Mouse (Mus musculus) intestine, embryonic 14.5 days (tissue): ENCODE results near the gene Soga1. TPM values are rescaled to one million over a fixed set of nuclear protein-coding genes. Genes with fewer than 3 reads are reported as not detected.
A peak's percentile ranks its signal among the peaks of the same experiment; 100 is the strongest.

Experiments used
- ATAC-seq: fragments of 200-750 bp; cut with Nextera tagmentation; replicated peaks from 2 replicates; pipeline ENCODE4 v1.8.0; 2017; ENCODE audit warnings: low read depth, moderate number of reproducible peaks, moderate TSS enrichment, moderate library complexity; ENCODE audit not compliant: low FRiP score, low TSS enrichment
- DNase-seq: peaks from one replicate; pipeline ENCODE4 v3.0.0-alpha.2; 2018; ENCODE audit warnings: low spot score
- H3K27ac ChIP-seq: fragments of 300-500 bp; sonication (generic); 2 replicates; pipeline ENCODE4 v1.5.1; 2014; ENCODE audit warnings: low read depth, mild to moderate bottlenecking, control low read depth
- H3K27me3 ChIP-seq: fragments of 300-500 bp; sonication (generic); replicated peaks from 2 replicates; pipeline ENCODE4 v1.6.1; 2014; ENCODE audit warnings: low read length, control low read depth; ENCODE audit not compliant: control insufficient read depth, insufficient read depth
- H3K36me3 ChIP-seq: fragments of 300-500 bp; sonication (generic); 2 replicates; pipeline ENCODE4 v1.6.1; 2014; ENCODE audit warnings: low read length, control low read depth; ENCODE audit not compliant: control insufficient read depth, insufficient read depth
- H3K4me1 ChIP-seq: fragments of 300-500 bp; sonication (generic); replicated peaks from 2 replicates; pipeline ENCODE4 v1.6.1; 2014; ENCODE audit warnings: low read length, control low read depth, mixed read lengths; ENCODE audit not compliant: control insufficient read depth, insufficient read depth
- H3K4me2 ChIP-seq: fragments of 300-500 bp; sonication (generic); 2 replicates; pipeline ENCODE4 v1.6.1; 2014; ENCODE audit warnings: low read length
- H3K4me3 ChIP-seq: fragments of 300-500 bp; sonication (generic); 2 replicates; pipeline ENCODE4 v1.5.1; 2014; ENCODE audit warnings: low read depth, low read length, control low read depth, mixed read lengths
- H3K9ac ChIP-seq: fragments of 300-500 bp; sonication (generic); 2 replicates; pipeline ENCODE4 v1.6.1; 2014; ENCODE audit warnings: mild to moderate bottlenecking, low read length
- H3K9me3 ChIP-seq: fragments of 300-500 bp; sonication (generic); 2 replicates; pipeline ENCODE4 v1.6.1; 2016; ENCODE audit warnings: low read length, control low read depth; ENCODE audit not compliant: control insufficient read depth
- WGBS: fragments of 180-500 bp; shearing (Covaris S2); extraction: QIAGEN DNeasy Blood & Tissue Kit; methylation state at CpG from one replicate; pipeline ENCODE4 v1.1.7; 2014; 5-methylcytosine and 5-hydroxymethylcytosine counted together
- polyA plus RNA-seq: library from polyadenylated mRNA; unstranded; fragments of >200 nt; fragmentation: Nextera tagmentation; extraction: Ambion mirVana; gene quantifications from 2 replicates; pipeline ENCODE4 v1.2.1, GENCODE M21; 2014

Gene Soga1
- polyA plus RNA-seq, 1 experiment from 2014 or later = 4.7 TPM

DNA sequence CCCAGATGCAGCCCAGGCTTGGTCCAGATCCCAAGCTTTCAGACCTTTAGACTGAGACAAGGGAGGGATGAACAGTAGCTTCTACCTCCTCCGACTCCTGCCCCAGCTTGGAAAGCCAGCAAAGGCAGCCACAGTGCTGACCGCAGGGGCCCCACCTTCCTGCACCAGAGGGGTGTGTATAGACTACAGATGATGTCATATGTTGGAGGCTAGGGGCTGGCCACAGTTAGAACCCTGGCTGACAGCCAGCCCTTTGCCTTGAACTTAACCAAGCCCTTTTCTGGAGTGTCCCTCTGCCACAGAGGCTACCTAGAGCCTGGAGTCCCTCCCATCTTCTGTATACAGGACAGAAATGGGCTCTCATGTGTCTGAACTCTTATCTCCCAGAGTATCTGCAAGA, 7.5 kb downstream of the Soga1 start:
- H3K4me1 ChIP-seq = peaks cover 93% of the 10 kb centered on the region
- no peaks in the 10 kb centered on the region for H3K9me3 ChIP-seq
- peak overlapping the region; percentile 51; the same call in 1 of the 2 replicates for H3K27ac ChIP-seq
- H3K36me3 ChIP-seq = peaks cover 12% of the 10 kb centered on the region
- peak overlapping the region; percentile 18; the same call in 1 of the 2 replicates for H3K4me2 ChIP-seq
- H3K27me3 ChIP-seq = no peaks in the 10 kb centered on the region
- DNase-seq (peak; percentile 67), ATAC-seq (peak; percentile 47; the same call in 1 of the 2 replicates)
- no peak overlapping the region for H3K9ac ChIP-seq
- no peak overlapping the region for H3K4me3 ChIP-seq
- WGBS = 21% methylated on average over 2 of the region's 2 CpGs

DNA sequence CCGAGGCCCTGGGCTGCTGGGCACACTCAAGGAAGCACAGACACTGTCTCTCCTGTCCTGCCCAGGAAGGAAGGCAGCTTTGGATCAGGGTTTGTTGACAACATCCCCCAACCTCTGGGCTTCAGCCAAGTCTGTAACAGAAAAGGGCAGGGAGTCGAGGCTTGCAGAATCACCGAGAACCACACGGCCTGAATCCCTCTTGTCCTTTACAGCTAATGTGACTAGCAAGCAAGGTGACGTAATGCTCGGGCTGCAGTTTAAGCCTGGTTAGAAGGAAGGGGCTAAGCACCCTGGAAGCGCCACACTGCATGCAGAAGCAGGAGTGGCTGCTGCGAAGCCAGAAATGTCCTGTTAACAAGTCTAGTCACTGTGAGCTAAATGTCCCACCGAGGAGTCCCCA, 8.7 kb downstream of the Soga1 start:
- H3K4me2 ChIP-seq = 0 out of 2 replicates have a peak overlapping the region, but pooled peaks have one; percentile 7
- WGBS = 23% methylated on average over 9 of the region's 9 CpGs
- H3K9ac ChIP-seq = no peak overlapping the region

DNA sequence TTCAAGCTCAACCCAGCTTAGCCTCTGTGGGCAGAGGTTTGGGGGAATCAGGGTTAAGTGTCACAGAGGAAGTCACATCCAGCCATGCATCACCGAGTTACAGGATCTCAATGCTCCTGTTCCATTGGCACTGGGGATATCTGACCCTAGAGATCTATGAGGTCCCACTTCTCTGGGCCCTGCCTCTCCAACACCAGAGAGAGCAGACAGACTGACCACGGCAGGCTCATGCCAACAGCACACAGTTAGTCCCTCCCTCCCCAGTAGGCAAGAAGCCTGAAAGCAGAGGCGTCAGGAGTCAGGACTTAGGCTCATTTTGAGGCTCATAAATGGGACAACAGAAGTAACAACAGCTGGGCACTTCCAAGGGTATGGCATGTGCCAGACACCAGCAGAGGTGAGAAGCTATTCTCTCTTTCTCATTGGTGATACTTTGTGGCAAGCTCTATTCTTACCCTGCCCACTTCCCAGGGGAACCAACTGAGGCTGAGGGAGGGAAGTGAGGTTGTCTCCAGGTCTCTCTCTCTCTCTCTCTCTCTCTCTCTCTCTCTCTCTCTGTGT, 9.2 kb downstream of the Soga1 start:
- DNase-seq = no peak
- Histone ChIP-seq H3K4me2 (0 out of 2 replicates have a peak overlapping the region, but pooled peaks have one; percentile 7), H3K4me1 (peaks cover 92% of the 10 kb centered on the region), H3K9ac (0 out of 2 replicates have a peak overlapping the region, but pooled peaks have one; percentile 3), H3K36me3 (peaks cover 6% of the 10 kb centered on the region), H3K4me3 (no peak overlapping the region), H3K27ac (peak overlapping the region; percentile 76), H3K27me3 (no peaks in the 10 kb centered on the region), H3K9me3 (no peaks in the 10 kb centered on the region)
- WGBS = 46% methylated on average over 3 of the region's 3 CpGs
- no peak for ATAC-seq

More for the DNA sequence above, 8.7 kb downstream of the Soga1 start:
- H3K36me3 ChIP-seq = peaks cover 6% of the 10 kb centered on the region
- no peaks in the 10 kb centered on the region for H3K27me3 ChIP-seq
- H3K27ac ChIP-seq = peak overlapping the region; percentile 76
- peaks cover 93% of the 10 kb centered on the region for H3K4me1 ChIP-seq
- ATAC-seq (no peak), DNase-seq (peak; percentile 63)
- no peaks in the 10 kb centered on the region for H3K9me3 ChIP-seq
- H3K4me3 ChIP-seq = no peak overlapping the region

DNA sequence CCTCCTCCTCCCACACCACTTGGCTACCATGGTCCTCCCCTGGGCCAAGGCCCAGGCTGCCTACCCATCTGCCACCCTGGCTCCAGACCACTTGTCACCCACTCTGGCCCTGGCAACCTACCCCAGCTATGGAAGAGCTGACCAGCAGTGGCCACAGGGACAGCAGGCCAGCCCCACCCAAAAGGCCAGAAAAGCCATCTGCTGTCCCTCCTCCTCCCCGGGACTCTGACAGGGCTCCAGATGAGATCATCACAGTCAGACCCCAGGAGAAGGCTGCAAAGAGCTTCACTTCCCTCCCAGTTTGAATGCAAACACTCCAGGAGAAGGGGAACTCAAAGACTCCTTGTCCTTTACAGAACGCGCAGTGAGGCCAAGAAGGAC, 9.7 kb downstream of the Soga1 start:
- H3K9me3 ChIP-seq = no peaks in the 10 kb centered on the region
- peak overlapping the region; percentile 7 for H3K4me2 ChIP-seq
- ATAC-seq (no peak), DNase-seq (no peak)
- H3K4me1 ChIP-seq = peaks cover 87% of the 10 kb centered on the region
- H3K4me3 ChIP-seq = no peak overlapping the region
- peak overlapping the region; percentile 76 for H3K27ac ChIP-seq
- H3K9ac ChIP-seq = 0 out of 2 replicates have a peak overlapping the region, but pooled peaks have one; percentile 3
- peaks cover 6% of the 10 kb centered on the region for H3K36me3 ChIP-seq
- H3K27me3 ChIP-seq = no peaks in the 10 kb centered on the region
- WGBS = 35% methylated on average over 3 of the region's 3 CpGs

DNA sequence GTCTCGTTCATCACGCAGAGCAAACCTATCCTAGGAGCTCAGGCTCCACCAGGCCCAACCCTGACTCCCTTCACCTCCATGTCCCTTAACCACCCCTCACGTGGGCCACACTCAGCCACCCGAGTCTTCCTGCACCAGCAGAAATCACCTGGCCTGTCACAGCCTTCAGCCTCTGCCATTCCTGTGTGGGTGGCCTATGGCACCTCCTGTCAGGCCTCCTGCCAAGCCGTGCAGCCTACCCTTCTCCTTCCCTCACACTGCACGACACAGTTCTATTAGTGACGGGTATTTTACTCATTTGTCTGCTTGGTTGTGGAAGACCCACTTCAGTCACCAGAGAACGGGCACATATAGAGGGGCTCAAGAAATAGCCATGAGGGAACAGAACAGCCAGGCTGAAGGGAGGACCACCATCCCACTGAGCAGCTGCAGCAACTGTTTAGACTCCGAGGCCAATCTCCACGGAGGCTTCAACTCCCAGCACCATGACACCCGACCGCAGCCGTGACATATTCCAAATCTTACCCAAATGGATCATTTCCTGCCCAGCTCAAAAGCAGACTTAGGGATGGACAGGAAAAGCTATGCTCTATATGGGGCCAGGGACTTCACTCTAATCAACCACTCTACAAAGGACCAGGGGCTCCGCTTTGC, 10.2 kb downstream of the Soga1 start:
- H3K4me2 ChIP-seq = peak overlapping the region; percentile 7
- 40% methylated on average over 14 of the region's 14 CpGs for WGBS
- ATAC-seq (no peak), DNase-seq (no peak)
- H3K9ac ChIP-seq = no peak overlapping the region
- peak overlapping the region; percentile 76 for H3K27ac ChIP-seq
- H3K4me1 ChIP-seq = peaks cover 84% of the 10 kb centered on the region
- H3K9me3 ChIP-seq = no peaks in the 10 kb centered on the region
- H3K27me3 ChIP-seq = no peaks in the 10 kb centered on the region
- no peak overlapping the region for H3K4me3 ChIP-seq
- peaks cover 6% of the 10 kb centered on the region for H3K36me3 ChIP-seq

DNA sequence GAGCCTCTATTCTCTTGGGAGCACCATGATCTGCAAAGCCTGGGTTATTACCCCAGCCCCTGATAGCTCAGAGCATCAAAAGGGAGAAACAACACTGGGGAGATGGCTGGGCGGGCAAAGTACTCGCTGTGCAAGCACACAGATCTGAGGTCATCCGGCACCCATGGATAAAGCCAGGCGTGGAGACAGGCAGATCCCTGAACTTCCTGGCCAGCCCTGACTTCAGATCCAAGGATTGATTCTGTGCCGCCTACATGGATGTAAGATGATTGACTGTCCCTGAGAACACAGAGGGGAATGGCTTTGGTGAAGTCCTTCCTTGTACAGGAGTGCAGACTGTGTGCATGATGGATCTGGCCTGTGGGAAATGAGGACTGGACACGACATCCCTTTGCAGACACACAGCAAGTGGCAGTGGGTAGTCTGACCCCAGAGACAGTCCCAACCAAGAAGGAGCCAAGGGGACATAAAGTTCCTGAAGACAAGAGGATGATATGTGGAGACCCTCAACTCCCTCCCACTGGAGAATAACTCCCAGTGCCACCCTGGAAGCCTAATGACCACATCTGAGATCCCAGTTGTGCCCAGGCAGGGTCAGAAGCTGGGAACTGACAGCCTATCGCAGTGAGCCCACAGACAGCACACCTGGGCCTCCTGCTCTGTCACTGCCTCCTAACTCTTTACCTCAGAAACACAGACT, 12.2 kb downstream of the Soga1 start:
- Histone ChIP-seq H3K9me3 (no peaks in the 10 kb centered on the region), H3K4me3 (no peak overlapping the region), H3K27me3 (no peaks in the 10 kb centered on the region), H3K4me2 (no peak overlapping the region), H3K27ac (no peak overlapping the region), H3K4me1 (peaks cover 65% of the 10 kb centered on the region), H3K36me3 (no peaks in the 10 kb centered on the region), H3K9ac (no peak overlapping the region)
- WGBS = 70% methylated on average over 7 of the region's 7 CpGs
- ATAC-seq (no peak), DNase-seq (no peak)

DNA sequence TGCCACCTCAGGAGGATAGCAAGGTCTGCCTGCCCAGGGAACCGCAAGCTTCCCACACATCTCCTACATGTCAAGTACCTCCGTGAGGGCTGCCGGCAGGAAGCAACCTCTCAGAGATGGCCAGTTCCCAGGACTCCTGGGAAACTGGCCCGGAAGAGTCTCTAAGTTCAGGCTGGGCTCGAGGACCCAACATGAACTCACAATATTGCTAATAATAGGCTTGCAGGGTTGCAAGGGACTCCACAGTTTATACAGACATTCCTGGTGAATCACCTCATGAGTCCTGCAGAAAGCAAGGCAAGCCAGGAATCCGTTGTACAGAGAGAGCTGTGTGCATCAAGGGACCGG, 13.2 kb downstream of the Soga1 start:
- H3K4me2 ChIP-seq = no peak overlapping the region
- H3K9me3 ChIP-seq = no peaks in the 10 kb centered on the region
- no peaks in the 10 kb centered on the region for H3K36me3 ChIP-seq
- H3K4me1 ChIP-seq = peaks cover 55% of the 10 kb centered on the region
- 47% methylated on average over 7 of the region's 7 CpGs for WGBS
- 0 out of 2 replicates have a peak overlapping the region, but pooled peaks have one; percentile 5 for H3K9ac ChIP-seq
- ATAC-seq (no peak), DNase-seq (no peak)
- no peak overlapping the region for H3K4me3 ChIP-seq
- H3K27ac ChIP-seq = peak overlapping the region; percentile 51; the same call in 1 of the 2 replicates
- no peaks in the 10 kb centered on the region for H3K27me3 ChIP-seq

DNA sequence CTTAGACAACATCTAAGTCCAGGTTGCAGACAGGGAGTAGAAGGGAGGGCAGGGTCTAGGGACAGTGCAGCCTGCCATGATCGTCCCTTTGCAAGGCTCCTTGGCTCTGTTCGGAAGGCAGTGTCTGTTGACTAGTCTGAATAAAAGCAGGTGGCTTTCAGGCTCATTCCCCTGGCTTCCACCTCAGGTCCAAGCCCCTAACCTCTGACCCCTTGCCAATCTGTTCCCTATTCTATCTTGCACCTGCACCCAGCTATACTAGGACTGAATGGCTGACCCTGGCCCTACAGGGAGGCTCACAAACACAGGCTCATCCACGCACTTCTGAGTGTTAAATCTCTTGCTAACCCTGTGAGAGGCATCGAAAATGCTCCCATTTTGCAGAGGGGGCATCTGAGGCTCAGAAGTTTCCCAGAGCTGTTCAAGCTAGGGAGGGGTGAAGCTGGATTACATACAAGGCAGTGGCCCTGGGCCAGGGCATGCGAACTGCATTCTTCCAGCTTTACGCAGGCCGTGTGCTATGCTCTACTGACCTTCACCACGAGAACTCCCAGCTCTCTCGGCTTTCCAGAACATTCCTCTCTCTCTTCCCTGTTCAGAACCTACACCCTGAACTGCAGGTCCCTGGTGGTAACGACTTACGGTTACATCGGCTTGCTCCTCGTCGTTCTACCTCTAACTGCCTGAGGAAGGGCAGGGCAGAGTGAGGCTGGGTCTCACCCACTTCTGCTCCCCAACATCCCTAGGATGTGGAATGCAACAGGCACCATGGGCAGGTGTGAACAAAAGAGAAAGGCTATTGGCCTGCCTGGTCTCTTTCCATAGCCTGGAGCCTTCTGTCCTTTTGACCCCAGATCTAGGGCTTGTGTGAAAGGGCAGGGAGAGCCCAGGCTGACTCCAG, 13.8 kb downstream of the Soga1 start:
- H3K4me3 ChIP-seq = no peak overlapping the region
- DNase-seq = no peak
- 0 out of 2 replicates have a peak overlapping the region, but pooled peaks have one; percentile 5 for H3K9ac ChIP-seq
- H3K27ac ChIP-seq = peak overlapping the region; percentile 51; the same call in 1 of the 2 replicates
- peaks cover 49% of the 10 kb centered on the region for H3K4me1 ChIP-seq
- no peaks in the 10 kb centered on the region for H3K27me3 ChIP-seq
- no peak overlapping the region for H3K4me2 ChIP-seq
- ATAC-seq = no peak
- peaks cover 1% of the 10 kb centered on the region; the same call in 1 of the 2 replicates for H3K36me3 ChIP-seq
- 75% methylated on average over 14 of the region's 14 CpGs for WGBS
- no peaks in the 10 kb centered on the region for H3K9me3 ChIP-seq
